Mouse (Mus musculus) neural tube, embryonic 10.5 days (tissue): ENCODE measurements around the gene Rnase1.
"Not testable (repeated sequence)": the region's sequence is repeated elsewhere in the genome, so short reads cannot be mapped to it uniquely, and the experiment has no call there.

Experiments used
- DNase-seq: peaks from one replicate; pipeline ENCODE4 v3.0.0-alpha.2; 2017; ENCODE audit warnings: low spot score; ENCODE audit errors: extremely low spot score

The Rnase1 gene

GRCm38 (mm10) chr14:51146685-51147084 lies at the start of gene Rnase1:
Gene Rnase1, minus strand, starts transcription at chr14:51146785.
- DNase-seq, result no peak

- DNase-seq, result no peak
These were observed 49.1 kb upstream of the Rnase1 start for GRCm38 (mm10) chr14:51195681-51196080.

- DNase-seq, result not testable (repeated sequence)
These were observed 34.5 kb upstream of the Rnase1 start for GRCm38 (mm10) chr14:51181051-51181450.

- DNase-seq, result no peak
These were observed 27.3 kb upstream of the Rnase1 start for GRCm38 (mm10) chr14:51173843-51174242.

GRCm38 (mm10) chr14:51172947-51173346 lies 26.4 kb upstream of the Rnase1 start:
- DNase-seq, result not testable (repeated sequence)

GRCm38 (mm10) chr14:51172095-51172865 lies 25.7 kb upstream of the Rnase1 start:
- peak; percentile 66 for DNase-seq

- DNase-seq, result no peak
These were observed 19.5 kb upstream of the Rnase1 start for GRCm38 (mm10) chr14:51166068-51166467.

GRCm38 (mm10) chr14:51165435-51165834 lies 18.9 kb upstream of the Rnase1 start:
- DNase-seq, result no peak

- DNase-seq, result not testable (repeated sequence)
These were observed 16.7 kb upstream of the Rnase1 start for GRCm38 (mm10) chr14:51163323-51163722.

- DNase-seq, result not testable (repeated sequence)
These were observed 15.4 kb upstream of the Rnase1 start, which contains the start of gene Rnase2b for GRCm38 (mm10) chr14:51161976-51162375. Gene Rnase2b, plus strand, starts transcription at chr14:51162260.

GRCm38 (mm10) chr14:51157072-51157471 lies 10.5 kb upstream of the Rnase1 start:
- no peak for DNase-seq

- no peak for DNase-seq
These were observed 10.1 kb upstream of the Rnase1 start for GRCm38 (mm10) chr14:51156736-51157068.

GRCm38 (mm10) chr14:51156056-51156735 lies 9.6 kb upstream of the Rnase1 start:
- DNase-seq, result no peak

- DNase-seq, result no peak
These were observed 5.8 kb upstream of the Rnase1 start for GRCm38 (mm10) chr14:51152249-51152870.

- DNase-seq, result no peak
These were observed 3.7 kb upstream of the Rnase1 start for GRCm38 (mm10) chr14:51150206-51150831.

GRCm38 (mm10) chr14:51149164-51149563 lies 2.6 kb upstream of the Rnase1 start:
- no peak for DNase-seq

GRCm38 (mm10) chr14:51148006-51148405 lies 1.4 kb upstream of the Rnase1 start:
- no peak for DNase-seq

- no peak for DNase-seq
These were observed 1.1 kb downstream of the Rnase1 start for GRCm38 (mm10) chr14:51145521-51145920.

- DNase-seq, result no peak
These were observed 2.1 kb downstream of the Rnase1 start for GRCm38 (mm10) chr14:51144451-51144850.

- no peak for DNase-seq
These were observed 2.6 kb downstream of the Rnase1 start for GRCm38 (mm10) chr14:51143937-51144336.

GRCm38 (mm10) chr14:51143287-51143686 lies 3.3 kb downstream of the Rnase1 start:
- DNase-seq, result no peak

GRCm38 (mm10) chr14:51142568-51142967 lies 4.0 kb downstream of the Rnase1 start:
- no peak for DNase-seq
